Mouse (Mus musculus): ENCODE data around the gene Fcho1. TPM values are rescaled to one million over a fixed set of nuclear protein-coding genes. Genes with fewer than 3 reads are reported as not detected.
"Not testable (repeated sequence)": the region's sequence is repeated elsewhere in the genome, so short reads cannot be mapped to it uniquely, and the experiment has no call there.

Fcho1 gene
- polyA plus RNA-seq (2015; fragmentation: Nextera tagmentation; extraction: Ambion mirVana) = 77.2 and 93.0 TPM in 2 replicates

GRCm38 (mm10) chr8:71725122-71725924, at the start of gene Fcho1:
Gene Fcho1 (minus strand): TSS chr8:71725716.
- peak within 1 kb of the TSS; percentile 68 for H3K27ac ChIP-seq (replicated peaks)
- H3K4me2 ChIP-seq = peak within 1 kb of the TSS; percentile 70
- WGBS = under 1% methylated on average over 53 of the region's 54 CpGs
- H3K9ac ChIP-seq = peak within 1 kb of the TSS; percentile 85
- H3K4me1 ChIP-seq (replicated peaks) = peaks cover 51% of the 10 kb centered on the region
- no peaks in the 10 kb centered on the region for H3K9me3 ChIP-seq
- H3K27me3 ChIP-seq = no peaks in the 10 kb centered on the region
- peak within 1 kb of the TSS; percentile 71 for H3K4me3 ChIP-seq
- no peaks in the 10 kb centered on the region for H3K36me3 ChIP-seq
- peak; percentile 83 for ATAC-seq (ENCODE audit: low FRiP score, low read depth)

DNA sequence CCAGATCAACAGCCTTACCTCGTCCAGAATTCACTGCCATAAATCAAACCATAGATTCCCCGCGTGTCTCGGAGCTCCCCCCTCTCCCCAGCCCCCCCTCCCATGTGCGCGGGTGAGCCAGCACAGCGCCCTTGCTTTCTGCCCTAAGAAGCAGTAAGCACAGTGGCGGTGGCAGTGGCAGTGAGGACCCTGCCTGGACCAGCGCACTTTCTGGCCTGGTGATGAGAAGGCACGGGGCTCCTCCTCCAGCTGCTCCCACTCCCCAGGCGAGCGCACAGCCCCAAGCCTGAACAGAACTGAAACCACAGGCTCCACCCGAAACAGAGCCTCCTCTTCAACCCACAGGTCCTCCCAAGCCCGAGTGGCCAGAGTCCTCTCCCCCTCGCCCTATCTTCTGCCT, 45.8 kb upstream of the Fcho1 start:
- Histone ChIP-seq H3K4me1 (replicated peaks) (no peaks in the 10 kb centered on the region), H3K27ac (replicated peaks) (no peak overlapping the region), H3K4me3 (no peak overlapping the region), H3K9ac (no peak overlapping the region), H3K27me3 (no peaks in the 10 kb centered on the region), H3K4me2 (no peak overlapping the region), H3K36me3 (no peaks in the 10 kb centered on the region), H3K9me3 (peaks cover 6% of the 10 kb centered on the region; the same call in 1 of the 2 replicates)
- ATAC-seq (ENCODE audit: low FRiP score, low read depth) = no peak
- WGBS = 90% methylated on average over 15 of the region's 15 CpGs

DNA sequence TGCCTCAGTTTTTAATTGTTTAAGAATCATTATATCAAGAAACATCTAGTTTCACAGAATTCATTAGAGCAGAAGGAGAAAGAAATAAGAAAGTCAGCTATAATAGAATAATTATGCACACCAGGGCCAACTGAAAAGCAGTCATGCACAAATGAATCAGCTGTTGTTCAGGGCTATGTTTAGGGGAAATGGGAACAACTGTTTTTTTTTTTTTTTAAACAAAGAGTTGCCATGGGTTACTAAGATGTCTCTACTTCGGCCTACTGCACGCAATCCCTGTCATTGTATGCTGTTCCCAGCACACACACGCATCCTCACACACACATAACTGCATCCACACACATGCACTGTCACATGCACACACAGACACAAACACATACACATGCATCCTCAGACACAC, 33.3 kb upstream of the Fcho1 start:
- H3K4me3 ChIP-seq = no peak overlapping the region
- no peaks in the 10 kb centered on the region for H3K27me3 ChIP-seq
- H3K27ac ChIP-seq (replicated peaks) = no peak overlapping the region
- 37% methylated on average over 3 of the region's 3 CpGs for WGBS
- peak; percentile 42; the same call in 1 of the 2 replicates for ATAC-seq (ENCODE audit: low FRiP score, low read depth)
- no peak overlapping the region for H3K4me2 ChIP-seq
- no peak overlapping the region for H3K9ac ChIP-seq
- H3K36me3 ChIP-seq = no peaks in the 10 kb centered on the region
- no peaks in the 10 kb centered on the region for H3K4me1 ChIP-seq (replicated peaks)
- no peaks in the 10 kb centered on the region for H3K9me3 ChIP-seq

- not testable (repeated sequence) for ATAC-seq (ENCODE audit: low FRiP score, low read depth); H3K36me3 ChIP-seq; H3K27me3 ChIP-seq; H3K9me3 ChIP-seq; H3K4me3 ChIP-seq; H3K9ac ChIP-seq; H3K4me2 ChIP-seq; H3K4me1 ChIP-seq (replicated peaks); H3K27ac ChIP-seq (replicated peaks)
- 76% methylated on average over 7 of the region's 7 CpGs for WGBS
These were observed 27.5 kb upstream of the Fcho1 start for GRCm38 (mm10) chr8:71752881-71753552.

GRCm38 (mm10) chr8:71752263-71752662, 26.7 kb upstream of the Fcho1 start:
- H3K27ac ChIP-seq (replicated peaks); ATAC-seq (ENCODE audit: low FRiP score, low read depth); H3K27me3 ChIP-seq; H3K36me3 ChIP-seq; H3K9ac ChIP-seq; H3K4me3 ChIP-seq; H3K4me2 ChIP-seq; H3K4me1 ChIP-seq (replicated peaks); H3K9me3 ChIP-seq: not testable (repeated sequence)

DNA sequence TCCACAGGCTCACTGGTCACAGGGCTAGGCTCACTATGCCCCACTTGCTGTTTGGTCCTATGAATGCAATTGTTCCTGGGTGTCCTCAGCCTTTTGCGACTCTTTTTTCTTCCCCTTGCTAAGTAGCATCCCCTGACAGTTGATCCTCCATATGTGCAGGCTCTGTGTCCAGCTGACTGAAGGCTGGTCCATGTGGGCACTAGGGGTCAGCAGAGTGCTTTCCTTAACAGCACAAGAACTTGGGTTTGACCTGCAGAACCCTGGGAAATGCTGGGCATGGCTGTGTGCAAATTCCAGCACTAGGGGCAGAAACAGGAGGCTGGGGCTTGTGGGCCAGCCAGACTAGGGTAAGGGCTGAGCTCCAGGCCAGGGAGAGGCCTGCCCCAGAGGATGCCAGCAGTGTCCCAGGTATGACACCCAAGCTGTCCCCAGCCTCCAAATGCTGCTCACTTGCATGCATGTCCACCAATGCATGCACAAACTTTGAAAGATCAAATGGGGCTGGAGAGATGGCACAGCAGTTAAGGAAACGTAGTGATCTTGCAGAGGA, 25.9 kb upstream of the Fcho1 start:
- not testable (repeated sequence) for H3K9ac ChIP-seq; H3K27me3 ChIP-seq; H3K36me3 ChIP-seq; H3K4me2 ChIP-seq; H3K4me3 ChIP-seq; H3K4me1 ChIP-seq (replicated peaks); H3K9me3 ChIP-seq; H3K27ac ChIP-seq (replicated peaks)
- peak; percentile 83 for ATAC-seq (ENCODE audit: low FRiP score, low read depth)
- 41% methylated on average over 2 of the region's 2 CpGs for WGBS

- not testable (repeated sequence) for H3K4me3 ChIP-seq; H3K4me1 ChIP-seq (replicated peaks); H3K27ac ChIP-seq (replicated peaks); H3K27me3 ChIP-seq; H3K36me3 ChIP-seq; H3K9ac ChIP-seq; ATAC-seq (ENCODE audit: low FRiP score, low read depth); H3K4me2 ChIP-seq; H3K9me3 ChIP-seq
- WGBS = 78% methylated on average over 6 of the region's 6 CpGs
These were observed 24.0 kb upstream of the Fcho1 start for GRCm38 (mm10) chr8:71749321-71750075.

- H3K9me3 ChIP-seq; H3K4me2 ChIP-seq; H3K9ac ChIP-seq; H3K4me3 ChIP-seq; H3K4me1 ChIP-seq (replicated peaks); H3K36me3 ChIP-seq; ATAC-seq (ENCODE audit: low FRiP score, low read depth); H3K27me3 ChIP-seq; H3K27ac ChIP-seq (replicated peaks): not testable (repeated sequence)
These were observed 21.6 kb upstream of the Fcho1 start for GRCm38 (mm10) chr8:71747082-71747481.

GRCm38 (mm10) chr8:71745322-71745721, 19.8 kb upstream of the Fcho1 start:
- Histone ChIP-seq H3K9me3 (no peaks in the 10 kb centered on the region), H3K9ac (no peak overlapping the region), H3K27ac (replicated peaks) (no peak overlapping the region), H3K4me2 (no peak overlapping the region), H3K27me3 (no peaks in the 10 kb centered on the region), H3K4me1 (replicated peaks) (peaks cover 8% of the 10 kb centered on the region), H3K4me3 (no peak overlapping the region), H3K36me3 (no peaks in the 10 kb centered on the region)
- WGBS = 75% methylated on average over 1 of the region's 1 CpGs
- ATAC-seq (ENCODE audit: low FRiP score, low read depth) = no peak

DNA sequence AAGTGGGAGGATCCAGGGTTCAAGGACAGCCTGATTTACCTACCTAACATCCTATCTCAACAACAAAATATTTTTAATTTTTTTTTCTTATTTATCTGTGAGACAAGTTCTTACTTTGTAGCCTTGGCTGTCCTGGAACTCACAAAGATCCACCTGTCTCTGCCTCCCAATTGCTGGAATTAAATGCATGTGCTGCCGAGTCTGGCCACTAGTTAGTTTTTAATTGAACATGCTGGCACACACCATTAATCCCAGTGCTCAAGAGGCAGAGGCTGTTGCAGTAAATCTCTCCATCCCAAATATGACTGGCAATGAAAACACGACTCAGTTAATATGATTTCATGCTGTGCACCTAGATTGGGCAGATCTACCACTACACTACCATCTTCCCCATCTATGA, 17.3 kb upstream of the Fcho1 start:
- Histone ChIP-seq H3K36me3 (no peaks in the 10 kb centered on the region), H3K27me3 (no peaks in the 10 kb centered on the region), H3K4me2 (no peak overlapping the region), H3K4me3 (no peak overlapping the region), H3K9ac (no peak overlapping the region), H3K9me3 (no peaks in the 10 kb centered on the region), H3K27ac (replicated peaks) (no peak overlapping the region), H3K4me1 (replicated peaks) (peaks cover 8% of the 10 kb centered on the region)
- ATAC-seq (ENCODE audit: low FRiP score, low read depth) = no peak
- WGBS = 62% methylated on average over 2 of the region's 2 CpGs

DNA sequence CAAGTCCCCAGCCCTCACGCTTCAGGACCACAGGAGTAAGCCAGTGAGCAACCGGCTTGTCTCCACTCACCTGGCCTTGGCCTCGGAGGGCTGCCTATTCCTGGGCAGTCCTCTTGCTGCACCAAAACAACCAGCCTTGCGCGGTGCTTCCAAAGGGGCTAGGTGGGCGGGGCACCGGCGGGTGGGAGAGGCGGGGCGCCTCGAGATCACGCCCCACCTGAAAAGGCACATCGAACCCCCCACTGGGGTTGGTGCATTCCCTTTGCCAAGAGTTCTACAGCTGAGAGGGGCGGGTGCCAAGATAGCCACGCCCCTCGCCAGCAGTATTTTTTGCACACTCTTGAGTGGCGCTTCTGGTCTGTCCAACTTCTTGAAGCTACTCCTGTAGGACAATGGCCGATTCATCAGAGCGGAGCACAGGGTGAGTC, 16.2 kb upstream of the Fcho1 start:
- no peaks in the 10 kb centered on the region for H3K9me3 ChIP-seq
- peak overlapping the region; percentile 59 for H3K4me2 ChIP-seq
- peak; percentile 71 for ATAC-seq (ENCODE audit: low FRiP score, low read depth)
- 6% methylated on average over 19 of the region's 19 CpGs for WGBS
- no peak overlapping the region for H3K27ac ChIP-seq (replicated peaks)
- H3K4me1 ChIP-seq (replicated peaks) = peaks cover 8% of the 10 kb centered on the region
- H3K36me3 ChIP-seq = no peaks in the 10 kb centered on the region
- 0 out of 2 replicates have a peak overlapping the region, but pooled peaks have one; percentile 25 for H3K9ac ChIP-seq
- H3K27me3 ChIP-seq = no peaks in the 10 kb centered on the region
- peak overlapping the region; percentile 30 for H3K4me3 ChIP-seq

DNA sequence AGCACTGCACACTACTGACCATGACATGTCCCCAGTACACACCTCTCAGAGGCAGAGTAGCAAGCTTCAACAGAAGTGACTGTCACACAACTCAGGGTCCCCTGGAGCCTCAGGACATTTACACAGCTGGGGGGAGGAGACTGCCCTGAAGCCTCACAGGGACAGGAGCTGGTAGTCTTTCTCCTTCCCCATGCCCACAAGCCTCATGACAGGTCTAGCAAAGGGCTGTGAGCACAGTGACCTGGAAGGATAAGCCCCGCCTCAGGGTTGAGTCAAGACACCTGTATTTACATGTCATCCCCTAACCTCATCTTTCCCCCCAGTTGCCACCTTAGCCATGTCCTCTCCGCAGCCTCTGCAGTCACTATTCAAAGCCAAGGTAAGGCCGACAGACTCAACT, 15.7 kb upstream of the Fcho1 start:
- ATAC-seq (ENCODE audit: low FRiP score, low read depth) = no peak
- Histone ChIP-seq H3K4me1 (replicated peaks) (peaks cover 8% of the 10 kb centered on the region), H3K4me2 (peak overlapping the region; percentile 59), H3K9me3 (no peaks in the 10 kb centered on the region), H3K27ac (replicated peaks) (no peak overlapping the region), H3K36me3 (no peaks in the 10 kb centered on the region), H3K9ac (0 out of 2 replicates have a peak overlapping the region, but pooled peaks have one; percentile 25), H3K27me3 (no peaks in the 10 kb centered on the region), H3K4me3 (peak overlapping the region; percentile 30)
- WGBS = 42% methylated on average over 3 of the region's 3 CpGs
